Mouse (Mus musculus) adrenal gland, adult 2 months (tissue): ENCODE data around the gene Camta1. TPM values are rescaled to one million over a fixed set of nuclear protein-coding genes. Genes with fewer than 3 reads are reported as not detected.

Source experiments
- DNase-seq: peaks from one replicate; pipeline ENCODE4 v3.0.0; 2021
- polyA plus RNA-seq: library from polyadenylated mRNA; depleted of rRNA; stranded (reverse); fragments of >200 nt; gene quantifications from 2 replicates; pipeline ENCODE4 v1.2.3, GENCODE M21; 2012
- total RNA-seq, 2 experiments: library from RNA; stranded (reverse); gene quantifications; 2 replicates each; pipeline ENCODE4 v1.2.3; 2021

Camta1 gene
- total and polyA plus RNA-seq, 3 experiments, result 8.5 to 35.0 (median 24.0) TPM

- DNase-seq, result no peak
Measured at GRCm38 (mm10) chr4:150978156-150978910, 883.3 kb downstream of the Camta1 start.

- DNase-seq, result no peak
Measured at GRCm38 (mm10) chr4:150975145-150975544, 886.5 kb downstream of the Camta1 start.

- peak; percentile 82 for DNase-seq
Measured at GRCm38 (mm10) chr4:150973264-150973663, 888.4 kb downstream of the Camta1 start.

- DNase-seq, result no peak
Measured at GRCm38 (mm10) chr4:150968956-150969355, 892.7 kb downstream of the Camta1 start.

DNA sequence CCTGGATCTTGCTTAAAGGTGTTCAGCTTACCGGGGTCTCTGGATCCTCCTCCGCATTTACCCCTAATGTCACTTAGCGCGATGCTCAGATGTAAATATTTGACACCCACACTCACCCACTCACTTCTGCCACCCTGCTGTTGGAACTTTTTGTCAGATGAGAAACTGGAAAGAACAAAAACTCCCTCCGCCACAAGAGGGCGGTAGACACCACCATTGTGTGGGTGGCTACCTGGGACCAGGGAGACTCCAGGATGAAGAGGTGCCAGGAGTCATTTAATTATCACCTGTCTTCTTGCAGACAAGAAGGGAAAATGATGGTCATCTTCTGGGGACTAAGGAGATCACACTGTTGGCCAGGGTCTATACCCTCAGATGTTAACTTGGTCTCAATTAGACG is 895.1 kb downstream of the Camta1 start:
- DNase-seq, result peak; percentile 54

GRCm38 (mm10) chr4:150965555-150965951 is 896.1 kb downstream of the Camta1 start:
- DNase-seq, result no peak

DNA sequence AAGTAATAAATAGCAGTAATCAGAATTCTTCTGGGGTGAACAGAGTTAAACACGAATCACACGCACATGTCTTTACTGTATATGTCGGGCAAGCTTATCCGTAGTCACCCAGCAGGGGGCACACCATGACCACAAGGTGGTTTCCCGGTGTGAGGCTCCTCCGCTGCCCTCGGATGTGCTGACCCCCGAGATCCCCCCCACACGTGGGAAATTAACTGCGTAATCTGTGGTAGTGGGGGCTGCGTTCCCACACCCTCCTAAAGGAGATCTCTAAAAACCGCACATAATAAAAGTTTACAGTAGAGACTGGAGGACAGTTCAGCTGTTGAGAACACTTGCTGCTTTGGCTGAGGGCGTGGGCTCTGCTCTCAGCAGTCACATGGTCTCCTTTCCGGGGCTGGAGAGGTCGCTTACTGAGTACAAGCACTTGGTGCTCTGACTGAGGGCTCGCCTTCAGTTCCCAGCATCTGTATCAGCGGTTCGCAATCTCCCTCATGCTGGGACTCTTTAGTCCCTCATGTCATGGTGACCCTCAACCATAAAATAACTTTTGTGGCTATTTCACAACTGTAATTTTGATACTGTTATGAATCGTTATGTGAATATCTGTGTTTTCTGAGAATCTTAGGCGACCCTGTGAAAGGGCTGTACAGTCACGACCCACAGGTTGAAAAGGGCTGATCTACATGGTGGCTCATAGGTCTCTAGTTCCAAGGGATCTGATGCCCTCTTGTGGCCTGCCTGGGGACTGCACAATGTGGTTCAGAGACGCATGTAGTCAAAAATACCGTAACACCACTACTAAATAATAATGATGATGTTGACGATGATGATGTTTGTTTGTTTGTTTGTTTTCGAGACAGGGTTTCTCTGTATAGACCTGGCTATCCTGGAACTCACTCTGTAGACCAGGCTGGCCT is 896.8 kb downstream of the Camta1 start:
- DNase-seq, result peak; percentile 82

DNA sequence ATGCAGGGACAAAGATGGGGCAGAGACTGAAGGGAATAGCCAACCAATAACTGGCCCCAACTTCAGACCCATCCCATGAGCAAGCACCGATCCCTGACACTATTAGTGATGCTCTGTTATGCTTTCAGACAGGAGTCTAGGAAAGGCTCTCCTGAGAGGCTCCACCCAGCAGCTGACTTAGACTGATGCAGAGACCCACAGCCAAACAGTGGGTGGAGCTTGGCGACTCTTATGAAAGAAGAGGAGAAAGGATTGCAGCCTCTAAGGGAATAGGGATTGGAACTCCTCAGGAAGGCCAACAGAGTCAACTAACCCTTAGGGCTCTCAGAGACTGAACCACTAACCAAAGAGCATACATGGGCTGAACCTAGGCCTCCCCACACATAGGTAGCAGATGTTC is 898.0 kb downstream of the Camta1 start:
- no peak for DNase-seq

DNA sequence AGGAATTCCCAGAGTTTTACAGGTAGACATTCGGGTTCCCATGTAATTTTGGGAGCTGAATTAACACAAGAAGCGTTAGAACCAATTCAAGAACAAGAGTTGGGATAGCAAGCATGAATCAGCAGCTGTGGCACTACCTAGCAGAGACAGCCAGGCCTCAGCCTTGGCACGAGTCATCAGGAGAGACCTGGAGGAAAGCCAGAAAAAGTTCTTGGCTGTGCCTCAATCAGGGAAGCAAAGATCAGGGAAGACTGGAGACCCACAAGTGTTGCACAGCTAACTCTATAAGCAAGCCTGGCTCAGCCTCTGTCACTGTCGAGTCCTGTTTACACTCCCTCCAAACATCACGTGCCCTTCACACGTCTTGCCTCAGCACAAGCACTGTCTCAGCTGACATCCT is 899.4 kb downstream of the Camta1 start:
- peak; percentile 87 for DNase-seq

- DNase-seq, result no peak
Measured at GRCm38 (mm10) chr4:150958536-150958935, 903.1 kb downstream of the Camta1 start.

DNA sequence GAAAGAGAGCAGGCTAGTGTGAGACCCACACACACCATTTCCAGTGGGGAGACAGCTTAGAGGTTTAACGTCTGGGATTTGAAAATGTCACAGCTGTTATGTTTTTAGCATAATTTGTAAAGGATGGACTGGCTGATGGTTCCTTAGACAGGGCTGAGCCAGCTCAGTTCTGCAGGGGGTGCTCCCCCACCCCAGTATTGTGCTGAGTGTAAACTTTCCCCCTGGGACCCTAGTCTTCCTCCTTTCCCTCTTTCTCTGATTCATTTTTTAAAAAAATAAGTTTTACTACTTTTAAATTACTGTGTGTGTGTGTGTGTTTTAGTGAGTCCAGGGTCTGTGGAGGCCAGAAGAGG is 904.6 kb downstream of the Camta1 start:
- no peak for DNase-seq

- no peak for DNase-seq
Measured at GRCm38 (mm10) chr4:150956369-150957105, 905.1 kb downstream of the Camta1 start.

GRCm38 (mm10) chr4:150950972-150951371 is 910.7 kb downstream of the Camta1 start:
- no peak for DNase-seq

DNA sequence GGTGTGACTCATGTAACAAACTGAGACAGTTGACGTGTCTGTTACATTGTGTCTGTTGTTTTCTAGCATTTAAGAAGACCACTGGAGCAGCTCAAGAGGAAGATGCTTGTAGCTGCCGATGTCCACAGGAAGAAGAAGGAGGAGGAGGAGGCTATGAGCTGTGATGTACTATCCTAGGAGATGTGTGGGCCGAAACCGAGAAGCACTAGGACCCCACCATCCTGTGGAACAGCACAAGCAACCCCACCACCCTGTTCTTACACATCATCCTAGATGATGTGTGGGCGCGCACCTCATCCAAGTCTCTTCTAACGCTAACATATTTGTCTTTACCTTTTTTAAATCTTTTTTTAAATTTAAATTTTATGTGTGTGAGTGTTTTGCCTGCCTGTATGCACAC is 917.0 kb downstream of the Camta1 start:
- no peak for DNase-seq

DNA sequence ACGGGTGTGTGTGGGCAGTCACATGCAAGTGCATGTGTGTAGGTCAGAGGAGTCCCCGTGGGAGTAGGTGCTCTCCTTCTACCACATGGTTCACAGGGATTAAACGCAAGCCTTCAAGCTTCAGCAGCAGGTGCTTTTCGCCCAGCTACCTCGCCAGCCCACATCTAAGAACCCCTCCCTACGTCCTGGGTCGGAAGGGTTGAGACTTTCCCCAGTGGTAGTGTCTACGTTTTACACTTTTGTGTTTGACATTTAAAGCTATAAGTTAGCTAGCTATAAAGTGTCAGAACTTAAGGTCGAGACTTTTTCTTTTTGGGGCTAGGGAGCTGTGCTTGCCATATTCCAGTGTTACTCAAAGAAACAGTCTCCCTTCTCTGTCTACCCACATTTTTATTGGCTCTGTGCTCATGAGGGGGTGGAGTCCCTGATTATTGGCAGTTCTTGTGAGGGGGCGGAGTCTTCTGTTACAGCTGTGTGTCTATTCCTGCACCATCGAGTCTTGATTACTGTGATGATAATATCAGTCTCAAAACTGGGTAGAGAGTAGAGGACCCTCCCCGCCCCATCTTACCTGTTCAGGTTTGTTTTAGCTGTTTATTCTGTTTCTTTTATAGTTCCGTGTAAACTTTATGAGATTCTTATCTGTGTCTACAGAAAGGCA is 921.6 kb downstream of the Camta1 start:
- no peak for DNase-seq

DNA sequence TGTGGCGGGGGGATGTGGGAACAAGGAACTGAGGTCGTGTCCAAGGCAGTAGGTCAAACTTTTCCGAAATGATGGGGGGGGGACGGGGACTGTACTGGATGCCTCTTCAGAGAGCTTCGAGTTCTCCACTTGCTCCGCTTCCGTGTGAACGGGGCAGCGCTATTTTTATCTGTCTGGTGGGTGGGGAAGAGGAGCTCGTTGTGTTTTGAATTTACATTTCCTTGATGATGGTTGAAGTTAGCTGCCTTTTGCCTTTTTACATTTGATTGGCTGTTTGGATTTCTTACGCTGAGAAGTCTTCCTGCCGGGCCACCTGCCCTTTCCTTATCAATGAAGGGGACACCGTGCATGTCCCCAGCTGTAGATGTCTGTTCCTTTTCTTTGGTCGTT is 923.6 kb downstream of the Camta1 start:
- DNase-seq, result no peak

DNA sequence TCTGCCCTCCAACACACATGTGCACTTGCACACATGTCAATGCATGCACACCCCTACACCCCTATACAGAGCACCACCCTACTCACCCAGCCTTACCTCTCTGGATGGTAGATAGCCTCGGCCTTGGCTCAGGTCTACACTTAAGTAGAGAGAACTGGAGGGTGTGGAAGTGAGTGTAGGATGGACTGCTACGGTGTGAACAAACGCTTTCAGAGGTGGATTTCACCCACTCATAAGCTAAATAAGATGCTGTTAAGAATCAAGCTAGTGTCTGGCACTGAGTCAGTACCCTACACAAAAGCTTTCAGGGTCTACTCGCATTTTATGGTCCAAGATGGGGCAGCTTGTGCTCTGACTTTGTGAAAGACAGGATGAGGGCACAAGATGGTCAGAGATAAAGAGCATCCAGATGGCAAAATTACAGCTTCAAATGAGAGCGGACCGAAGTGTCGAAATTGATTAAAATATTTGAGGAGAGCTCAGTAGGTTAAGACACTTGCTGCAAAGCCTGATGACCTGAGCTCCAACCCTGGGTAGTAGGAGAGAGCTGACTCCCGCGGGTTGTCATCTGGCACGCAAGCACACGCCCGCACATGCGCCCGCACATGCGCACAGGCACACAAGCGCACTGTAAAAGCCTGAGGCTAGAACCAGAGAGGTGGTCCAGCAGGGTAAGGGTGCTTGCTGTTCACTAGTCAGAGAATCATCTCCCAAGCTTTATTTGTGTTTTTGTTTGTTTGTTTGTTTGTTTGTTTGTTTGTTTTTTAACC is 924.2 kb downstream of the Camta1 start:
- DNase-seq, result peak; percentile 38

DNA sequence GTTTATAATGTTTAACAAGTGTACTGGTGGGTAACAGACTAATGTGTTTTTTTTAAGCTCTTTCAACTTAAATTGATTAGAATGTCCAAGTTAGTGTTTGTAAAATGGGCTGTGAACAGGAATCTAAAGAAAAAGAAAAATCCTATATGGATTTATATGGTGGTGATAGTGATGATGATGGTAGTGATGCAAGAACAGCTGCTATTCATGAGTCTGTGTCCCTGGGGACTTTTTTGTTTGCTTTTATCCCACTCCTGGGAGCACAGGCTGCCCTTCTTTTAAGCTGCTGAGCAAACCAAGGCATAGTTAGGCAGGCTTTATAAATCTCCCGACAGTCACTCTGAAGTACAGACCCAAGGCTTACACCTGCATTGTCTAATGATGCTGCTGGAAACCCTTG is 928.2 kb downstream of the Camta1 start:
- no peak for DNase-seq

DNA sequence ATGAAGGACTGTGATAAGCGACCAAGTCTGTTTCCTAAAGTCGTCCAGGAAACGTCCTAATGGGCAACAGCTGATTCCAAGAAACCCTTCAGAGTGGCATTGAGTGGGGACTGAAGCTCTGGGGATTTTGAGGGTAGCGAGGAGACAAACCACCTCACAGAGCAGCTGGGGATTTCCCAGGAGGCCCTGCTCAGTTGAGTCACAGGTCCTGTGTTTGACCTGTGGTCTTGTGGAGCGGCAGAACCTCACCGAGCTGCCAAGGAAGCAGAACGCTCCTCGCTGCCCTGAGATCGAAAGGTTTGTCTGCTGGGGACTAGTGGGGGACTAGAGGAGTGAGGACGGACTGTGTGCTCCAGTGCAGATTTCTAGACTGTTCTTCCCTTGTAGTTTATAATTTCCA is 933.9 kb downstream of the Camta1 start:
- no peak for DNase-seq

DNA sequence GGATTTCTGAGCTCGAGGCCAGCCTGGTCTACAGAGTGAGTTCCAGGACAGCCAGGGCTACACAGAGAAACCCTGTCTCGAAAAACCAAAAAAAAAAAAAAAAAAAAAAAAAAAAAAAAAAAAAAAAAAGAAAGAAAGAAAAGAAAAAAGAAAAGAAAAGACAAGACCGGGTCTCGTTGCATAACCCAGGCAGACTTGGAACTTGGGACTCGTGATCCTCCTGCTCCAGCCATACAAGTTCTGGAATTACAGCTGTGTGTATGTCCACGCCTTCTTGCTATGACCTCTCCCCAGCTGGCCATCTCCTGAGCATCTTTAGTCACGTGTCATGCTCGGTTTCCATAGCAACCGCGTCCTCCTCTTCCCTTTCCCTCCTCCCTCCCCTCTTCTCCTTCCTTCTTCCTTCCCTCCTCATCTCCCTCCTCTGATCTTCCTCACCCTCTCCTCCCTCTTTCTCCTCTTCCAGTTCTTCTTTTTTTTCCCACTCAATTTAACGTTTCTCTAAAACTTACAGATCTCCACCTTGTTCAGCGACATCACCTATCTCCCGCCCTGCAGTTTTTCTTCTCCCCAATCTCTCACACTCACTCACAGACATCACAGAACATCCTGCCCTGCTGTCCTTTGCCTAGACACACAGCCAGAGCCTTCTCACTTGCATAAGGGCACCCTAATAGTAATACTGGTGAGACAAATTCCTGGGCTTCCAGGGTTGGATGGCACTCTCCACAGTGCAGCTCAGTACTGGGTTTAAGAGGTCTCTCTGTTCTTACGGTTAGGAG is 934.6 kb downstream of the Camta1 start:
- no peak for DNase-seq
